17 mouse cellular contexts compared by ENCODE assay signal in genomic region chr13:43562726-43563125, GRCm38 (mm10). TPM values are rescaled to one million over a fixed set of nuclear protein-coding genes. Genes with fewer than 3 reads are reported as not detected.
"Had no signal": no experiment of that assay in that cellular context is flagged by ENCODE, and none has a peak within 500 bp of the region (broad histone marks: within the 10 kb centered on the region; RNA-seq: fewer than 3 reads in every experiment).

No protein-coding gene starts in this region.

- H3K27me3 ChIP-seq: neural tube, embryonic 13.5 days; neural tube, embryonic 15.5 days; stomach, embryonic 15.5 days had no signal

- H3K4me2 ChIP-seq: neural tube, embryonic 13.5 days; neural tube, embryonic 15.5 days; stomach, embryonic 15.5 days had no signal

- H3K36me3 ChIP-seq: neural tube, embryonic 13.5 days; neural tube, embryonic 15.5 days; stomach, embryonic 15.5 days had no signal

- H3K27ac ChIP-seq: neural tube, embryonic 13.5 days; neural tube, embryonic 15.5 days; stomach, embryonic 15.5 days; stomach, postnatal 0 days had no signal

- DNase-seq: retina, postnatal 1 day; right cerebral cortex, adult 18-20 months; right cerebral cortex, postnatal 14 days; right cerebral cortex, postnatal 25 days; right cerebral cortex, postnatal 4 days; spleen, adult 18-20 months; thymus, adult 18-20 months; thymus, adult 2 months; thymus, postnatal 14 days; thymus, postnatal 25 days; thymus, postnatal 36 days; thymus, postnatal 4 days had no signal

- H3K4me3 ChIP-seq: neural tube, embryonic 13.5 days; neural tube, embryonic 15.5 days; stomach, embryonic 15.5 days had no signal

- H3K9me3 ChIP-seq: neural tube, embryonic 13.5 days; neural tube, embryonic 15.5 days; stomach, embryonic 15.5 days had no signal

- H3K9ac ChIP-seq: neural tube, embryonic 13.5 days; neural tube, embryonic 15.5 days; stomach, embryonic 15.5 days had no signal

RNA-seq across cellular contexts. Expression of gene Rnf182, which starts 52.8 kb away (rescaled TPM):
- total RNA-seq: neutrophil, adult 5-6 weeks had no signal
